14 mouse cellular contexts compared by ENCODE assay signal in the genomic region with DNA sequence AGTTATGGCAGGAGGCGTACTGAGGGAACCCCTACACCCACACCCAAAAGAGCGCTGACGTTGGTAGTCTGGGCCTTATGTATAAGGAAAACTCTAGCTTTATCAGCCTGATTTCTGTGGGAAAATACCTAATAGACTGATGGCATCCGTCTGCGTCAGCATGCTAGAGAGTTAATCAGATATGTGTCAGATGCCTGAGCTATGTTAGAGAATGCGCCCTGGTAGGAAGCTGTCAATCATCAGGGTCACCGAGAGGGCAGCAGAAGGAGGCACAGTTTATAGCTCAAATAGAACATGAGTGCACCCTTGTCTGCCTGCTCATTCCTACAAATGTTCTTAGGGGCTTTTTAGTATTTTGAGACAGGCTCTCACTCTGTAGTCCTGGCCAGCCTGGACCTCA.
DNase-seq lines count a peak whose midpoint lies in the region; ATAC-seq and TF ChIP-seq lines count a peak whose summit lies in the region.
"Had no signal": no experiment of that assay in that cellular context is flagged by ENCODE, and none has a peak within 500 bp of the region (broad histone marks: within the 10 kb centered on the region; RNA-seq: fewer than 3 reads in every experiment).

No protein-coding gene starts in this region.

- no peaks in the 10 kb centered on the region for H3K36me3 ChIP-seq in forebrain, embryonic 16.5 days (ENCODE audit: control insufficient read depth, insufficient read depth)
- H3K36me3 ChIP-seq in forebrain, embryonic 11.5 days (ENCODE audit: control insufficient read depth, insufficient read depth, low read length) = no peaks in the 10 kb centered on the region
- no peaks in the 10 kb centered on the region for H3K36me3 ChIP-seq in intestine, embryonic 15.5 days
- no peaks in the 10 kb centered on the region for H3K36me3 ChIP-seq in intestine, postnatal 0 days (ENCODE audit: control insufficient read depth, insufficient read depth)
- no peaks in the 10 kb centered on the region for H3K36me3 ChIP-seq in intestine, embryonic 16.5 days (ENCODE audit: control insufficient read depth, insufficient read depth, low read length)

- peak; percentile 68 for ATAC-seq in forebrain, embryonic 16.5 days
- no peak for ATAC-seq in forebrain, embryonic 11.5 days (replicated peaks; ENCODE audit: low FRiP score)
- 0 out of 2 replicates have a peak, but pooled peaks have one; percentile 15 for ATAC-seq in intestine, embryonic 15.5 days
- no peak for ATAC-seq in intestine, postnatal 0 days
- peak; percentile 44; the same call in 1 of the 2 replicates for ATAC-seq in intestine, embryonic 16.5 days

- WGBS in forebrain, embryonic 16.5 days = 66% methylated on average over 7 of the region's 7 CpGs
- 64% methylated on average over 7 of the region's 7 CpGs for WGBS in forebrain, embryonic 11.5 days
- 49% methylated on average over 7 of the region's 7 CpGs for WGBS in intestine, embryonic 15.5 days
- 52% methylated on average over 7 of the region's 7 CpGs for WGBS in intestine, postnatal 0 days
- WGBS in intestine, embryonic 16.5 days = 56% methylated on average over 7 of the region's 7 CpGs

- H3K4me1 ChIP-seq in forebrain, embryonic 16.5 days (replicated peaks; ENCODE audit: control insufficient read depth, insufficient read depth, low read length) = no peaks in the 10 kb centered on the region
- no peaks in the 10 kb centered on the region for H3K4me1 ChIP-seq in forebrain, embryonic 11.5 days (replicated peaks; ENCODE audit: control insufficient read depth, insufficient read depth, low read length)
- 0 out of 2 replicates have a peak, but pooled peaks cover 2% of the 10 kb centered on the region for H3K4me1 ChIP-seq in intestine, embryonic 15.5 days (replicated peaks)
- no peaks in the 10 kb centered on the region; the same call in 1 of the 2 replicates for H3K4me1 ChIP-seq in intestine, postnatal 0 days (replicated peaks; ENCODE audit: control insufficient read depth, insufficient read depth, low read length)
- H3K4me1 ChIP-seq in intestine, embryonic 16.5 days (ENCODE audit: control insufficient read depth, insufficient read depth, low read length) = no peaks in the 10 kb centered on the region; the same call in 1 of the 2 replicates

- H3K9me3 ChIP-seq in forebrain, embryonic 16.5 days (ENCODE audit: control insufficient read depth, low read length) = no peaks in the 10 kb centered on the region
- H3K9me3 ChIP-seq in forebrain, embryonic 11.5 days (ENCODE audit: control insufficient read depth, low read length) = no peaks in the 10 kb centered on the region
- no peaks in the 10 kb centered on the region for H3K9me3 ChIP-seq in intestine, embryonic 15.5 days
- H3K9me3 ChIP-seq in intestine, postnatal 0 days (ENCODE audit: control insufficient read depth) = no peaks in the 10 kb centered on the region
- no peaks in the 10 kb centered on the region for H3K9me3 ChIP-seq in intestine, embryonic 16.5 days (ENCODE audit: control insufficient read depth, low read length)
- H3K9me3 ChIP-seq: megakaryocyte, embryonic 14.5 days had no signal

- no peak for DNase-seq in forebrain, embryonic 11.5 days (ENCODE audit: low spot score)
- DNase-seq in 3T3-L1 (ENCODE audit: low read depth, low spot score) = peak; percentile 61
- DNase-seq in left cerebral cortex, adult 18-20 months (ENCODE audit: low spot score in 2 of 2) = no peak
- DNase-seq in natural killer cell, adult 2 months (ENCODE audit: low spot score in 2 of 2) = no peak
- DNase-seq: heart, adult 18-20 months; kidney, adult 18-20 months; left cerebral cortex, postnatal 4 days had no signal

- H3K27ac ChIP-seq in forebrain, embryonic 16.5 days (ENCODE audit: low read length) = no peak overlapping the region
- no peak overlapping the region for H3K27ac ChIP-seq in forebrain, embryonic 11.5 days (ENCODE audit: low read depth, low read length)
- H3K27ac ChIP-seq in intestine, embryonic 15.5 days = no peak overlapping the region
- no peak overlapping the region for H3K27ac ChIP-seq in intestine, postnatal 0 days (ENCODE audit: low read depth, low read length)
- H3K27ac ChIP-seq in intestine, embryonic 16.5 days (ENCODE audit: low read length) = no peak overlapping the region
- H3K27ac ChIP-seq: liver, embryonic 14.5 days had no signal

- H3K4me3 ChIP-seq in forebrain, embryonic 16.5 days (replicated peaks; ENCODE audit: low read length) = no peak overlapping the region
- no peak overlapping the region for H3K4me3 ChIP-seq in forebrain, embryonic 11.5 days (ENCODE audit: low read depth, low read length)
- H3K4me3 ChIP-seq in intestine, embryonic 15.5 days (replicated peaks) = no peak overlapping the region
- no peak overlapping the region for H3K4me3 ChIP-seq in intestine, postnatal 0 days (ENCODE audit: low read depth, low read length)
- no peak overlapping the region for H3K4me3 ChIP-seq in intestine, embryonic 16.5 days (ENCODE audit: low read length)
- H3K4me3 ChIP-seq: megakaryocyte, embryonic 14.5 days; myocyte had no signal

- no peak overlapping the region for H3K4me2 ChIP-seq in forebrain, embryonic 16.5 days (ENCODE audit: low read length)
- H3K4me2 ChIP-seq in forebrain, embryonic 11.5 days (ENCODE audit: low read depth, low read length, severe bottlenecking) = no peak overlapping the region
- no peak overlapping the region for H3K4me2 ChIP-seq in intestine, embryonic 15.5 days (replicated peaks)
- H3K4me2 ChIP-seq in intestine, postnatal 0 days (replicated peaks; ENCODE audit: low read depth) = no peak overlapping the region
- no peak overlapping the region for H3K4me2 ChIP-seq in intestine, embryonic 16.5 days (ENCODE audit: low read depth, low read length)

- TF ChIP-seq CTCF in intestine, postnatal 0 days (IDR thresholded peaks at IDR 0.05; ENCODE audit: low read depth) = no peak

- no peak overlapping the region for H3K9ac ChIP-seq in forebrain, embryonic 16.5 days (replicated peaks; ENCODE audit: low read depth, low read length)
- H3K9ac ChIP-seq in forebrain, embryonic 11.5 days (ENCODE audit: low read length) = no peak overlapping the region
- H3K9ac ChIP-seq in intestine, embryonic 15.5 days = no peak overlapping the region
- no peak overlapping the region for H3K9ac ChIP-seq in intestine, postnatal 0 days (ENCODE audit: low read depth, low read length)
- no peak overlapping the region for H3K9ac ChIP-seq in intestine, embryonic 16.5 days (ENCODE audit: low read depth, low read length)
- H3K9ac ChIP-seq: liver, embryonic 14.5 days had no signal

- no peaks in the 10 kb centered on the region for H3K27me3 ChIP-seq in forebrain, embryonic 16.5 days (replicated peaks; ENCODE audit: control insufficient read depth, insufficient read depth, low read length)
- H3K27me3 ChIP-seq in forebrain, embryonic 11.5 days (ENCODE audit: control insufficient read depth, insufficient read depth, low read length) = no peaks in the 10 kb centered on the region
- no peaks in the 10 kb centered on the region for H3K27me3 ChIP-seq in intestine, embryonic 15.5 days (replicated peaks)
- no peaks in the 10 kb centered on the region for H3K27me3 ChIP-seq in intestine, postnatal 0 days (replicated peaks; ENCODE audit: control insufficient read depth, insufficient read depth, low read length)
- H3K27me3 ChIP-seq in intestine, embryonic 16.5 days (replicated peaks; ENCODE audit: control insufficient read depth, insufficient read depth, low read length) = no peaks in the 10 kb centered on the region
- H3K27me3 ChIP-seq: megakaryocyte, embryonic 14.5 days had no signal

Comparison
In these comparisons a context has a peak if more than half of its experiments do, and no peak if none do; other contexts are left out.
1. ATAC-seq: peak in forebrain, embryonic 16.5 days (single experiment), intestine, embryonic 15.5 days (single experiment) and intestine, embryonic 16.5 days (single experiment); none in forebrain, embryonic 11.5 days (single experiment) and intestine, postnatal 0 days (single experiment).